Mouse (Mus musculus) embryonic fibroblast, embryonic 13.5 days (primary cell): ENCODE data around the gene Mafg. TPM values are rescaled to one million over a fixed set of nuclear protein-coding genes. Genes with fewer than 3 reads are reported as not detected.
A peak's percentile ranks its signal among the peaks of the same experiment; 100 is the strongest.

Source experiments
- H3K27ac ChIP-seq: 2 replicates; pipeline ENCODE4 v1.5.1; 2012; ENCODE audit warnings: low read length, control low read depth, inconsistent platforms; ENCODE audit not compliant: insufficient read depth
- H3K4me1 ChIP-seq: 2 replicates; pipeline ENCODE4 v1.6.1; 2011; ENCODE audit warnings: low read length; ENCODE audit not compliant: control insufficient read depth, insufficient read depth
- H3K4me3 ChIP-seq: 2 replicates; pipeline ENCODE4 v1.5.1; 2011; ENCODE audit warnings: mild to moderate bottlenecking, control low read depth, low read length; ENCODE audit not compliant: insufficient read depth
- CTCF ChIP-seq: IDR thresholded peaks from 2 replicates; pipeline ENCODE4 v1.5.1; 2011; ENCODE audit warnings: mild to moderate bottlenecking, control low read depth, low read length, moderate library complexity, borderline replicate concordance; ENCODE audit not compliant: insufficient read depth
- POLR2A ChIP-seq: IDR thresholded peaks from 2 replicates; pipeline ENCODE4 v1.6.1; 2011; ENCODE audit warnings: low read depth, mild to moderate bottlenecking, control low read depth, low read length, moderate library complexity
- polyA plus RNA-seq: library from polyadenylated mRNA; stranded (reverse); fragments of >200 nt; gene quantifications from 2 replicates; pipeline ENCODE4 v1.2.4, GENCODE M21; 2011; ENCODE audit warnings: low read depth; ENCODE audit not compliant: missing spikeins, insufficient read length

The Mafg gene
- polyA plus RNA-seq, 1 experiment, result 39.4 TPM

- TF ChIP-seq CTCF (no peak), POLR2A (no peak)
- Histone ChIP-seq H3K4me1 (no peaks in the 10 kb centered on the region), H3K4me3 (no peak overlapping the region), H3K27ac (no peak overlapping the region)
Measured at GRCm38 (mm10) chr11:120663714-120664113, 30.3 kb upstream of the Mafg start.

GRCm38 (mm10) chr11:120662759-120663158 lies 29.4 kb upstream of the Mafg start:
- H3K4me1 ChIP-seq, result no peaks in the 10 kb centered on the region
- no peak overlapping the region for H3K27ac ChIP-seq
- no peak overlapping the region for H3K4me3 ChIP-seq
- TF ChIP-seq CTCF, result no peak
- no peak for TF ChIP-seq POLR2A

GRCm38 (mm10) chr11:120661076-120661460 lies 27.7 kb upstream of the Mafg start, which contains the start of gene Notum:
TSS of gene Notum (minus strand) at chr11:120661175.
- TF ChIP-seq CTCF (no peak), POLR2A (no peak)
- H3K4me1 ChIP-seq, result no peaks in the 10 kb centered on the region
- H3K4me3 ChIP-seq, result peak within 1 kb of the TSS; percentile 17
- no peak within 1 kb of the TSS for H3K27ac ChIP-seq

- Histone ChIP-seq H3K4me3 (peak overlapping the region; percentile 17), H3K4me1 (no peaks in the 10 kb centered on the region), H3K27ac (no peak overlapping the region)
- no peak for TF ChIP-seq POLR2A
- no peak for TF ChIP-seq CTCF
Measured at GRCm38 (mm10) chr11:120660301-120661075, 27.1 kb upstream of the Mafg start.

GRCm38 (mm10) chr11:120659509-120660300 lies 26.3 kb upstream of the Mafg start:
- Histone ChIP-seq H3K4me3 (no peak overlapping the region), H3K27ac (no peak overlapping the region), H3K4me1 (no peaks in the 10 kb centered on the region)
- TF ChIP-seq CTCF, result no peak
- no peak for TF ChIP-seq POLR2A

GRCm38 (mm10) chr11:120658876-120659410 lies 25.5 kb upstream of the Mafg start:
- TF ChIP-seq CTCF, result peak; percentile 84
- TF ChIP-seq POLR2A, result no peak
- Histone ChIP-seq H3K4me3 (no peak overlapping the region), H3K4me1 (no peaks in the 10 kb centered on the region), H3K27ac (no peak overlapping the region)

GRCm38 (mm10) chr11:120657301-120657700 lies 23.9 kb upstream of the Mafg start:
- Histone ChIP-seq H3K4me1 (no peaks in the 10 kb centered on the region), H3K27ac (no peak overlapping the region), H3K4me3 (no peak overlapping the region)
- TF ChIP-seq POLR2A, result no peak
- TF ChIP-seq CTCF, result no peak

- Histone ChIP-seq H3K27ac (no peak overlapping the region), H3K4me1 (no peaks in the 10 kb centered on the region), H3K4me3 (no peak overlapping the region)
- TF ChIP-seq POLR2A (no peak), CTCF (no peak)
Measured at GRCm38 (mm10) chr11:120654741-120655140, 21.3 kb upstream of the Mafg start.

GRCm38 (mm10) chr11:120651872-120652271 lies 18.5 kb upstream of the Mafg start:
- Histone ChIP-seq H3K4me3 (no peak overlapping the region), H3K4me1 (no peaks in the 10 kb centered on the region), H3K27ac (no peak overlapping the region)
- no peak for TF ChIP-seq CTCF
- TF ChIP-seq POLR2A, result no peak

GRCm38 (mm10) chr11:120648001-120648476 lies 14.6 kb upstream of the Mafg start, which contains the start of gene Myadml2:
TSS of gene Myadml2 (minus strand) at chr11:120648158.
- no peak for TF ChIP-seq POLR2A
- TF ChIP-seq CTCF, result no peak
- Histone ChIP-seq H3K27ac (no peak within 1 kb of the TSS), H3K4me3 (no peak within 1 kb of the TSS), H3K4me1 (peaks cover 3% of the 10 kb centered on the region)
